Mouse (Mus musculus): ENCODE measurements at regions not wholly inside any gene's neighbourhood (a gene's known extent, or its start where the extent isn't known, plus 50 kb on each side); places are given as distances from the start of the nearest gene placed in this dataset.

- no peak for TF ChIP-seq CTCF (IDR thresholded peaks at IDR 0.05; ENCODE audit: control insufficient read depth, insufficient read depth, insufficient replicate concordance, low read depth, low read length)
- no peak for TF ChIP-seq POLR2A (IDR thresholded peaks at IDR 0.05; ENCODE audit: control insufficient read depth, low read depth, low read length)
Observed at GRCm38 (mm10) chr11:45089561-45089960, 472.4 kb downstream of the Ebf1 start.
